Mouse (Mus musculus) liver, embryonic 14.5 days (tissue): ENCODE measurements at regions not wholly inside any gene's neighbourhood (a gene's known extent, or its start where the extent isn't known, plus 50 kb on each side); places are given as distances from the start of the nearest gene placed in this dataset.

Source experiments
- ATAC-seq: fragments of 200-750 bp; cut with Nextera tagmentation; 2 replicates; pipeline ENCODE4 v1.8.0; 2017; ENCODE audit warnings: moderate number of reproducible peaks, mild to moderate bottlenecking, moderate library complexity; ENCODE audit not compliant: insufficient read depth
- DNase-seq, 3 experiments: peaks; one replicate each; pipeline ENCODE4 v3.0.0-alpha.2; 2012 to 2013; ENCODE audit warnings: low read depth in 3 of 3, low spot score in 3 of 3
- H3K27ac ChIP-seq: fragments of 300-500 bp; sonication (generic); 2 replicates; pipeline ENCODE4 v1.5.1; 2014; ENCODE audit warnings: moderate library complexity, mild to moderate bottlenecking, control low read depth, inconsistent platforms
- H3K27me3 ChIP-seq: fragments of 300-500 bp; sonication (generic); 2 replicates; pipeline ENCODE4 v1.6.1; 2014; ENCODE audit warnings: mild to moderate bottlenecking, low read length, moderate library complexity; ENCODE audit not compliant: control insufficient read depth, insufficient read depth
- H3K36me3 ChIP-seq: fragments of 300-500 bp; sonication (generic); replicated peaks from 2 replicates; pipeline ENCODE4 v1.6.1; 2014; ENCODE audit warnings: low read depth; ENCODE audit not compliant: control insufficient read depth, insufficient read depth
- H3K4me1 ChIP-seq, 2 experiments: fragments of 200-500 bp in 1 of 2; fragments of 300-500 bp in 1 of 2; sonication (generic) in 1 of 2; replicated peaks; 2 replicates each; pipeline ENCODE4 v1.6.1; 2012 to 2014; ENCODE audit warnings: antibody characterized with exemption in 1 of 2, inconsistent platforms in 1 of 2, low read length in 1 of 2; ENCODE audit not compliant: control insufficient read depth in 2 of 2, insufficient read depth in 2 of 2
- H3K4me2 ChIP-seq: fragments of 300-500 bp; sonication (generic); 2 replicates; pipeline ENCODE4 v1.6.1; 2014; ENCODE audit warnings: low read depth, mild to moderate bottlenecking, control low read depth, moderate library complexity
- H3K4me3 ChIP-seq, 2 experiments: fragments of 200-500 bp in 1 of 2; fragments of 300-500 bp in 1 of 2; sonication (generic) in 1 of 2; 2 replicates each; pipeline ENCODE4 v1.5.1; 2012 to 2014; ENCODE audit warnings: low read depth in 2 of 2, low read length in 2 of 2, mild to moderate bottlenecking in 2 of 2, control low read depth in 1 of 2, inconsistent platforms in 1 of 2, moderate library complexity in 1 of 2; ENCODE audit not compliant: insufficient read depth in 1 of 2
- H3K9ac ChIP-seq: fragments of 300-500 bp; sonication (generic); replicated peaks from 2 replicates; pipeline ENCODE4 v1.6.1; 2014; ENCODE audit warnings: mild to moderate bottlenecking, control low read depth, moderate library complexity
- H3K9me3 ChIP-seq: fragments of 300-500 bp; sonication (generic); 2 replicates; pipeline ENCODE4 v1.6.1; 2016; ENCODE audit warnings: low read length, mixed read lengths; ENCODE audit not compliant: control insufficient read depth
- CTCF ChIP-seq: IDR thresholded peaks from 2 replicates; pipeline ENCODE4 v1.5.1; 2016; ENCODE audit warnings: antibody characterized with exemption, low read depth, control low read depth
- EP300 ChIP-seq: IDR thresholded peaks from 2 replicates; pipeline ENCODE4 v1.6.1; 2016; ENCODE audit warnings: antibody characterized with exemption, low read depth
- WGBS: fragments of 180-500 bp; shearing (Covaris S2); extraction: QIAGEN DNeasy Blood & Tissue Kit; methylation state at CpG from one replicate; pipeline ENCODE4 v1.1.7; 2014; ENCODE audit not compliant: insufficient replicate concordance; 5-methylcytosine and 5-hydroxymethylcytosine counted together

- no peak overlapping the region for H3K4me2 ChIP-seq
- ATAC-seq (no peak), DNase-seq (no peak)
- no peaks in the 10 kb centered on the region for H3K4me1 ChIP-seq
- no peaks in the 10 kb centered on the region for H3K36me3 ChIP-seq
- no peaks in the 10 kb centered on the region for H3K27me3 ChIP-seq
- no peak overlapping the region for H3K9ac ChIP-seq
- TF ChIP-seq EP300 (no peak), CTCF (no peak)
- no peak overlapping the region for H3K4me3 ChIP-seq
- 65% methylated on average over 4 of the region's 4 CpGs for WGBS
- no peaks in the 10 kb centered on the region for H3K9me3 ChIP-seq
- H3K27ac ChIP-seq: no peak overlapping the region
These were observed 894.7 kb upstream of the Adam24 start for GRCm38 (mm10) chr8:39780169-39780568.

GRCm38 (mm10) chr8:39781424-39782161 lies 893.3 kb upstream of the Adam24 start:
- Histone ChIP-seq H3K9me3 (no peaks in the 10 kb centered on the region), H3K36me3 (no peaks in the 10 kb centered on the region), H3K9ac (no peak overlapping the region), H3K4me2 (no peak overlapping the region), H3K4me1 (no peaks in the 10 kb centered on the region), H3K4me3 (no peak overlapping the region), H3K27me3 (no peaks in the 10 kb centered on the region), H3K27ac (no peak overlapping the region)
- TF ChIP-seq CTCF (no peak), EP300 (no peak)
- WGBS: 59% methylated on average over 3 of the region's 3 CpGs
- ATAC-seq (no peak), DNase-seq (no peak)

- Histone ChIP-seq H3K4me1 (no peaks in the 10 kb centered on the region), H3K36me3 (no peaks in the 10 kb centered on the region), H3K27me3 (no peaks in the 10 kb centered on the region), H3K27ac (no peak overlapping the region), H3K4me3 (no peak overlapping the region), H3K9me3 (no peaks in the 10 kb centered on the region), H3K4me2 (no peak overlapping the region), H3K9ac (no peak overlapping the region)
- TF ChIP-seq CTCF (no peak), EP300 (no peak)
- DNase-seq: no peak
- no peak for ATAC-seq
- 33% methylated on average over 2 of the region's 2 CpGs for WGBS
These were observed 892.7 kb upstream of the Adam24 start for GRCm38 (mm10) chr8:39782162-39782530.
